Mouse (Mus musculus): ENCODE measurements at regions not wholly inside any gene's neighbourhood (a gene's known extent, or its start where the extent isn't known, plus 50 kb on each side); places are given as distances from the start of the nearest gene placed in this dataset.

- TF ChIP-seq CTCF (IDR thresholded peaks at IDR 0.05; ENCODE audit: low read depth) (no peak), EP300 (IDR thresholded peaks at IDR 0.05; ENCODE audit: low read depth) (no peak)
These were observed 69.3 kb upstream of the 1700009N14Rik start for GRCm38 (mm10) chr4:39380771-39381170.
